Mouse (Mus musculus) frontal cortex, adult (tissue): ENCODE measurements at regions not wholly inside any gene's neighbourhood (a gene's known extent, or its start where the extent isn't known, plus 50 kb on each side); places are given as distances from the start of the nearest gene placed in this dataset.

Experiments used
- ATAC-seq: cut with Nextera tagmentation; 2 replicates; pipeline ENCODE4 v1.9.2; 2017; ENCODE audit warnings: mild to moderate bottlenecking, moderate library complexity, mixed read lengths; ENCODE audit not compliant: low TSS enrichment

GRCm38 (mm10) chr15:59954345-59954744, 62.1 kb downstream of the 4933412E24Rik start:
- peak; percentile 99 for ATAC-seq

GRCm38 (mm10) chr15:59953857-59954256, 62.6 kb downstream of the 4933412E24Rik start:
- no peak for ATAC-seq

GRCm38 (mm10) chr15:59950617-59951216, 65.7 kb downstream of the 4933412E24Rik start:
- no peak for ATAC-seq

- ATAC-seq: no peak
These were observed 71.2 kb downstream of the 4933412E24Rik start for GRCm38 (mm10) chr15:59945208-59945607.

- no peak for ATAC-seq
These were observed 79.9 kb downstream of the 4933412E24Rik start for GRCm38 (mm10) chr15:59936486-59936885.

GRCm38 (mm10) chr15:59913860-59914259, 102.6 kb downstream of the 4933412E24Rik start:
- no peak for ATAC-seq

GRCm38 (mm10) chr15:59908300-59908699, 108.1 kb downstream of the 4933412E24Rik start:
- ATAC-seq: no peak

GRCm38 (mm10) chr15:59905832-59906797, 110.3 kb downstream of the 4933412E24Rik start:
- peak; percentile 69; the same call in 1 of the 2 replicates for ATAC-seq

- ATAC-seq: no peak
These were observed 111.7 kb downstream of the 4933412E24Rik start for GRCm38 (mm10) chr15:59904741-59905140.

GRCm38 (mm10) chr15:59888996-59889395, 127.4 kb downstream of the 4933412E24Rik start:
- ATAC-seq: no peak

GRCm38 (mm10) chr15:59888131-59888459, 128.3 kb downstream of the 4933412E24Rik start:
- no peak for ATAC-seq

- ATAC-seq: no peak
These were observed 128.9 kb downstream of the 4933412E24Rik start for GRCm38 (mm10) chr15:59887381-59888130.

- no peak for ATAC-seq
These were observed 130.4 kb downstream of the 4933412E24Rik start for GRCm38 (mm10) chr15:59886036-59886435.

GRCm38 (mm10) chr15:59882444-59882843, 134.0 kb downstream of the 4933412E24Rik start:
- ATAC-seq: no peak

- peak; percentile 73 for ATAC-seq
These were observed 136.0 kb downstream of the 4933412E24Rik start for GRCm38 (mm10) chr15:59880426-59880825.

GRCm38 (mm10) chr15:59879311-59879710, 137.1 kb downstream of the 4933412E24Rik start:
- ATAC-seq: no peak

GRCm38 (mm10) chr15:59876279-59876742, 140.1 kb downstream of the 4933412E24Rik start:
- ATAC-seq: peak; percentile 38

- no peak for ATAC-seq
These were observed 149.7 kb downstream of the 4933412E24Rik start for GRCm38 (mm10) chr15:59866701-59867100.

- ATAC-seq: peak; percentile 84
These were observed 151.5 kb downstream of the 4933412E24Rik start for GRCm38 (mm10) chr15:59864746-59865499.

GRCm38 (mm10) chr15:59852271-59853000, 164.0 kb downstream of the 4933412E24Rik start:
- no peak for ATAC-seq
